Mouse (Mus musculus) cerebellum, adult 9-11 months (tissue): ENCODE results near the gene Mindy2.

Experiments used
- DNase-seq: peaks from one replicate; pipeline ENCODE4 v3.0.0; 2022

The Mindy2 gene

DNA sequence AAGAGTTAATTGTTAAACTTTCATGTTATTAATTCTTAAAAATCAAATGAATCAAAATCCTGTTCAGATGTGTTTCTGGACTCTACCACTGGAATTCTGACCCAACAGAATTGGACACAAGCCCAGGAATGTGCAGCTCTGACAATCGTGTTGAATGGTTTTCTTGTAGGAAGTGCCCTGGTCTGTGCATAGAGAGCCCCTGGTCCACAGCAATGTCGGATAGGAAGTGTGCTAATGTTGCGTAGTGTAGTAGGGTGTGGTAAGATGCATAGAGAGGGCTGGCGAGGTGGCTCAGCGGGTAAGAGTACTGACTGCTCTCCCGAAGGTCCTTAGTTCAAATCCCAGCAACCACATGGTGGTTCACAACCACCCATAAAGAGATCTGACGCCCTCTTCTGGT lies 9.8 kb upstream of the Mindy2 start:
- DNase-seq = peak; percentile 52

DNA sequence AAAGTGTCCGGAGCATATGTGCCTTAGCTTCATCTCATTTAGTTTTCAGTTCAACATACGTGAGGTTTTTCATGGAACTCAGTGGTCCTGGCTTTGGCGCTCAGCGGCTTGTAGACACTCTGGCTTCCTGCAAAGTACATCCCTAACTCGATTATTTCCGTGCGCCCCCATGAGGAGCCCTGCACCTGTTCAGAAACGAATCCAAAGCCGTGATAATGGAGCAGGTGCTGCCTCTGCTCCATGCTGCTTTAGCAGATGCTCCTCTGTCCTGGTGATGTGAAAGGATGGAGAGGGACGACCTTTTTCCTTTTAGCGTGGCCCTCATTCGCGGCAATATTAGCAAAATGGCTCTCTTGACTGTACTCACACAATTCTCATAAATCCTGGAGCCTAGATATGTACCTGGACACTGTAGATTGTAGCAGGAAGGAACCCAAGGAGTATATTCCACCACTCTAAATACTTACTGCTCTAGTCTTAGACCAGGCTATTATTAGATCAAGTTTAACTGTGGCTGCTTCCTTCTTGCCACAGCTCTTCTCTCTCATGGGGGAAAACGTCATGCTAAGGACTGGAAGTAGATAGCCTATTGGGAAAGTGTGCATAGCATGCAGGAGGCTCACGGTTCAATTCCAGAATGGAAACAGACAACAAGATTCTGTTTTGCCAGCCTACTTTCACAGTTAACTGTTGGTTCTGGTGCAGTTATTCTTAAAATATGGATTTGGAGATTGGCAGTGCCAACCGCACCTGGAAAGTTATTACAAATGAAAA lies 8.6 kb upstream of the Mindy2 start:
- peak; percentile 97 for DNase-seq

DNA sequence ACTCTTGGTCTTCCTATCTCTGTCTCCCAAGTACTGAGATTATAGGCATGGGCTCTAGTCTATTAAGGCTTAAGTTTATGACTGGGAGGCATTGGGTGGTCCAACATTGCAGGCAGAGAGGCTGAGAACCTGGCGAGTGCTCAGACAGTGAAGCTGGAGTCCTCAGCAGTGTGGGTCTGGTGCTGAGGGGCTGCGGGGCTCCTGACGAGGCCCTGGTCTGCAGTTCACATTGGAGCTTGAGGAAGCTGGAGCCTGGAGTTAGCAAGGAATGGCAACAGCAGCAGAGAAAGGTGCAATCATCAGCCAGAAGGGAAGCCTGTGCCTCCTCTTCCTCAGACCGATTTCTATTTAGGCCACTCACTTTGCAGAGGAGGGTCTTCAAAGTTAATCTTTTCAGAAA lies 7.9 kb upstream of the Mindy2 start:
- DNase-seq = peak; percentile 59

DNA sequence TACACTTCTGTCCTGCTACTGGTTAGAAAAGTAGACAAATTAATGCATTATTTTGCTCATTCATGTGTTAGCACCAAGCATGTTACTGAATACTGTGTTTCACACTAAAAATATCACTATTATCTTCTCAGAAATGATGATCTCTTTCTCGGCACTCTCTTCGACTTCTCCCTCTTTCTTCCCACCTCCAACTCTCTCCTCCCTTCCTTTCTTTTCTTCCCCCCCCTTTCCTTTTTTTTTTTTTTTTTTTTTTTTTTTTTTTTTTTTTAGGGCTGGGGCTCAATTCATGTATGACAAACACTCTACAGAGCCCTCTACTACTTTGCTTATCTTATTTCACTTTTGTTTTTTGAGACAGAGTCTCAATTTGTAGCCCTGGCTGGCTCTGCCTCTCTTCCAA lies 1.3 kb upstream of the Mindy2 start:
- no peak for DNase-seq

DNA sequence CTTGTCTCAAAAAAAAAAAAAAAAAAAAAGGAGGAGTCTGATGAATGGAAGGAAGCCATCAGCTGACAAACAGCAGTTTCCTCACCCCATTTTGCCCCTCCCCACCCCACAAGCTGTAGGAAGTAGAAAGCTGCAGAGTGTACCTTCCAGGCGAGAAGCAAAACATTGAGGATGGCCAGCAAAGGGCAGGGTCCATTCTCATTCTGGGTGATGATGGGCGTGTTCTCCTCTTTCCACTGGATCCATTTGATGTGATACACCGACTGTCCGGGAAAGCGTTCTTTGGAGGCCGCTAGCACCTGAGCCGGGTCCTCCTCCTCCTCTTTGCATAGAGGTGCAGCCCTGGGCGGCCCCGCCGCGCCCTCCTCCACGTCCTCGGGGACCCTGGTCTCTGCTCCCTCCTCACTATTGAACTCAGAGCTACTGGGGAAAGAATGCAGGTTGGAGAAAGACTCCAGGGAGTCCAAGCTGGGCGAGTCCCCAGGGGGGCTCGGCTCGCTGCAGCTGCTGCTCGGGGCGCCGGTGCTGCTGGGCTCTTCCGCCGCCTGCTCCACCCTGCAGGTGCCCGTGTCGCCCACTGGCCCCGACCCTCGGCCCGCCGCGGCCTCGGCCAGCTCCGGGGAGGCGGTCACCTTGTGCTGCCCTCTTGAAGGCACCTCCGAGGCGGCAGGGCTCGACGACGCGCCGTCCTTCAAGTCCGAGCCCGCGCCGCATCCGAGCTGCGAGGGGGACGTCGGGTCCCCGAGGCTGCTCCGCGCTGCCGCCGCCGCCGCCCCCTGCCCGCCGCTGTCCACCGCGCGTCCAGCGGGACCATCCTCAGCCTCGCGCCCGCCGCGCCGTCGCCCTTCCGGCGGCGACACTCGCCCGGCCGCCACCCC lies 605 bp downstream of the Mindy2 start, which contains the start of gene Gm10642:
Gene Gm10642, plus strand, starts transcription at position 122 of the 878 bp plus-strand sequence.
- DNase-seq = peak; percentile 82

DNA sequence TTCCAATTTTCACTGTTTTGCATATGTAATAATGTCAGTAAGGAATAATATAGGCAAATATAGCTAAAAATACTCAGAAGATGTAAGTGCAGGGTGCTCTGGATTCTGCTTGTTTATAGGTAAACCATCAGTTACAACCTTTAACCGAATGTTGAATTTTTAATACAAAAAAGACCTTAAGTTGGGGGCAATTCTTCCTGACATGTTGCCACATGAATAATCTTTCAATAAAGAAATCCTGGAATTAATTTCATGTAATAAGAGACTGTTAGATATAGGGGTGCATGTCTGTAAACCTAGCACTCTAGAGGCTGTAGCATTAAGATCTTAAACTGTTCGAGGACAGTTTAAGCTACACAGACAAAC lies 1.2 kb downstream of the Mindy2 start:
- no peak for DNase-seq

DNA sequence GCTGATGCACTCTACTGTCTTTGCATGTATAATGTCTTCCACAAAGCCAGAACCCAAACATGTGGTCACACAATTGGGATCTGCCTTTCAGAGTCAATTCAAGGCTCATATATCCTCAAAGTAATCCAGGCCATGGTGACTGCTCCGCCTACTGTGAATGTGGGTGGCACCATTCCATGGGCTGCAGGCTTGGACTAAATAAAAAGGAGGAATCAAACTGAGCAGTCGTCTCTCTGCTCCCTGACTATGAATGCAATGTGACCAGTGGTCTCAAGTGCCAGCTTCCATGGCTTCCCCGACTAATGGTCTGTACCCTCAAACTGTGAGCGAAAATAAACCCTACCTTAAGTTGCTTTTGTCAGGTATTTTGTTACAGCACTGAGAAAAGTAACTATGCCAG lies 2.5 kb downstream of the Mindy2 start:
- DNase-seq = peak; percentile 61

DNA sequence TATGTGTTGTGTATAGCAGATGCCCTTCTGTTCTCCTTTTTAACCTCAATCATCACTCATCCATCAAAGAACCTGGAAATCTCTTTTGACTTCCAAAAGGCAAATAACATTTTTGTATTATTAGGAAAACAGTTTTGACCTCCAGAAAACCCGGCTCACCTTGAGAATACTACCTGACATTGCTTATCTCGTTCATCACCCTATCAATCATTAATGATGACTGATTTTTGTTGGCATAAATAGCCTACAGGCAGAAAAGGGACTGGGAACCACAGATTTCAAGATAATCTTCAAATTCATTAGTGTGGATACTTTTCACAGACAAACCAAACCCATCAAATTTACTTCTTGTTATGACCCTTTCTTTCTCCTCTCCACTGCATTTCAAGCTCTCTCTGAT lies 3.1 kb downstream of the Mindy2 start:
- no peak for DNase-seq

DNA sequence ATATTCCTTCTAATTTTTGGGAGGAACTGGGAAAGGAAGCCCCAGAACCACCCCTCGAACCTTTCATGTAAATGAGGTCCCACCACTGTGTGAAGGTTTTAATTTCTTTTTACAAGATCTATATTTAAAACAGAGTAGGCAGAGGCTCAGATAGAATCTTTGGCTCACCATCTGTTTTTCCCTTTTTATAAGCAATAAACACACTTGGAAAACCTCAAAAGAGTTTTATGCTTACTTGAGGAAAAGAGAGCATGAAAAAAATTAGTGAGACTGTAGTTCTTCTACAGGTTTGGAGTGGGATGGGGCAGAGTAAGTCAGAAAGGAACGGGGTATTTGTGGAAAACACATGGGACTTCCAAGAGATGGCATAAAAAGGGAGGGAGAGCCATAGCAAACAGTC lies 4.8 kb downstream of the Mindy2 start:
- DNase-seq = no peak

DNA sequence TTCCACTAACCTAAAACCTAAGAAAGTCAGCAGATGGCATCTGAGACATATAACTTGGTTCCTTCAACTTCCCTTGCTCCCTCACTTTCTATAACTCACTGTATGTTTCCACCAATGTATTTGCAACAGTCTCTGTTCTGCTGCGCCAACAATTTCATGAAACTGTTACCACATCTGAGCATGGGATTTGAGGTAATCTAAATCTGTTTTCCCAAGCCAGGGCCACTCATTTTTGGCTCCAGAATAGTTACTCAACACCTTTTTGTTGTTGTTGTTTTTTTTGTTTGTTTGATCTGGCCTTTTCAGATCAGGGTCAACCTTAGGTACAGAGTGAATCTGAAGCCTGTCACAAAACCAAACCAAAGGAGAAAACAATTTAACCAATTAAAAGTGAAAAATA lies 6.0 kb downstream of the Mindy2 start:
- no peak for DNase-seq

DNA sequence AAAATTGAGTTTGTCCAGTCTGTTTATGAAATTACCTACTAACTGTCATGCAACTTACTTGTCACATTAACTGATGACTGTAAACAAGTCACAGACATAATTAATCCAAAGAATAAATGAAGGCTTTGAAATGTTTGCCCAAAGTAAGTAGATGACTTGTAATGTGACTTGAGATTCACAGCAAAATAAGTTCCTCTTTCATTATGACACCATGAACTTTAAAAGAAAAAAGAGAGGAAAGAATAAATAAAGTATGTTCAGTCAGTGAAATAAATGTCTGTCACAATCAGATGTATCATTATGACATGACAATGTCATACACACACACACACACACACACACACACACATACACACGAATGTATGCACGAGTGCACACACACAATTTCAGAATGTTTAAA lies 6.7 kb downstream of the Mindy2 start:
- DNase-seq = no peak

DNA sequence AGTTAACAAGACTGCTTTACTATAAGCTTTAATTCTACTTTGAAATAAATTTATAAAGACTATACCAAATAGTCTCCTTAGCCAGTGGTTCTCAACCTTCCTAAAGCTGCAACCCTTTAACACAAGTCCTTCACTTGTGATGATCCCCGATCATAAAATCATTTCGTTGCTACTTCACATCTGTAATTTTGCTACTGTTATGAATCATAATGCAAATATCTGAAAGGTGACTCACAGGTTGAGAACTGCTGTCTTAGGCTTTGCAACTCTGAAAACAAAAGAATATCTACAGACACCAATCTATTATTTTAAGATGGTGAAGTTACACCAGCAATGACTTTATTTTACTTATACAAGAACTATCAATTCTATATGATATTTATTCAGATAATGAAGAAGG lies 20.2 kb downstream of the Mindy2 start:
- DNase-seq = no peak

DNA sequence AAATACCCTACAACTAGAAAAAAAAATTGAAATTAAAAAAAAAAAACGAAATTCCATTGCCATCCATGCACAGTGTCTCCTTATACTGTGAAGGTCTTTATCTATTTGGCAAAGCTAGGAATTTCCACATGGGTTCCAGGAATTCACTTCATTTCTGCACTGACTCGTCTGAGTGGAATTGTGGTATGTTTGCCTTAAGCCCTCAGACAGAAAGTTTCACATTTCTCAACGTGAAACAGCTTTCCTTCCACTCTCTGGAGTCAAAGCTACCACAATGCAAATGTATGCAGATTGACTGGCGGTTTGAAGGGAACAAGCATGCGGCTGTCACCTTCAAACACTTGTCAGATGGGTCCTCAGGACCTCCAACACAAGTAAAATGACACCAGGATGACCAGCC lies 25.3 kb downstream of the Mindy2 start:
- DNase-seq = no peak

DNA sequence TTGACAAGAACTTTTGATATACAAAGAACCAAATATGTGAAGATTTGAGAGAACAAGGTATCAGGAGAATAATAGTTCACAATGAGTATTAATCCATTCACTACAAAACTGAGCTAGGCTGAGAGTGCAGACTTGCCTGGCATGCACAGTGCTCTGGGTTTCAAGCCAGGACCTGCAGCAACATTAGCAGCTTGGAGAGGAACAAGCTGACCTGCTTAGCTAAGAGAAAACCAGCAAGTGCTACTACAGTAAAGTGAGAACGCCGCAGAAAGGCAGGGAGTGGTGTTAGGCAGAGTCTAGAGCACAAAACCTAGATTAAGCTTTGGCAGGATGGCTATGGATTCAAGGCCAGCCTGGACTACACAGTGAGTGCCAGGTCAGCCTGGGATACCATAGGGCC lies 27.3 kb downstream of the Mindy2 start:
- DNase-seq = peak; percentile 80

DNA sequence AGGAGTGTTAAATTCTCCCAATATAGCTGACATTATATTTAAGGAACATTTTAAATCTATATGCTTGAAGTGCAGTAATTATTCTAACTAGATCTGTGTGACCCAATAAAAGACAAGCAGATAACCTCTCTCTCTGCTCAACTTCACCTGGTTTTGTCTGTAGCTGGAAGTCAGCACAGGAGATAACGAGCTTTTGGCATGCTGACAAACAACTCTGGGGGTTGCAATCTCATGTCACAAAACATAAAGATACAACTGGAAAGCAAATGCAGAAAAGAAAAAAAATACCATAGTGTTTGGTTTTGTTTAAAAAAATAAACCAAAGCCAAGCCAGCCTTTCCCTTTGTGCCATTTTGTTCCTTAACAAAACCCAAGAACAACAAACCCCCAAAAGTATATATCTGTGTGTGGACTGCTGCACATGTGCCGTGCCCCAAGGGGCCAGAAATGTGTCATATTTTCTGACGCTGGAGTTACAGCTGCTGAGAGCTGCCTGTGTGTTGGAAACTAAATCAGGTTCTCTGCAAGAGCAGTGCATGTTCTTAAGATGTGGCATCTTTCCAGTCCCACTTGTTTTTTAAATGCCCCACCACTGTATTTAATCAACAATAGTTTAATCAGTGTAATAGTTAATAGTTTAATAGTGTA lies 45.8 kb downstream of the Mindy2 start:
- no peak for DNase-seq

DNA sequence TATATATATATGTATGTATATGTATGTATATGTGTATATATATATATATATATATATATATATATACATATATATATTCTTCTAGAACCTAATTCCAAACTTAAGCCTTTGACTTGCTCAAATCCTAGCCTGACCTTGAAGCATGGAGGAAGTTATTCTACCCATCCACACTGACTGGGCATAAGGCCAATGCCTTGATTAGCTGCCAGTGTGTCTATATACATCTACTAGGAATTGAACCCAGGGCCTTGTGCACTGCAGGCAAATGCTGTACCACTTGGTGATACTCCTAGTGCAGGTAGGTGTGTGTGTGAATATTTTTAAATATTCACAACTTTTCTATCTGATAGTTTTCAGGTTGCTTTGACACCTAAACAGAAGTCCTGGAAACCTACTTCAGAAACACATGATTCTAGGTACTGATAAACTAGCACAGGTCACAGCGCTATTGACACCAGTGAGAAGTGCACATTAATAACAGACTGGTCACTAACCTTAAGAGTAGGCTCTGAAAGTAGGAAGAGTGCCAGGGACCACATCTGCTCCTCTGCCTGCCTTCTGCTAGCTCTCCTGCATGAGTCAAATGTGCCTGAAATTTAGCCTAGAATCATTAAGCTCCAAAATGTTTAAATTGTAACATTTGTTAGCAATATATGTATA lies 54.7 kb downstream of the Mindy2 start:
- peak; percentile 36 for DNase-seq

DNA sequence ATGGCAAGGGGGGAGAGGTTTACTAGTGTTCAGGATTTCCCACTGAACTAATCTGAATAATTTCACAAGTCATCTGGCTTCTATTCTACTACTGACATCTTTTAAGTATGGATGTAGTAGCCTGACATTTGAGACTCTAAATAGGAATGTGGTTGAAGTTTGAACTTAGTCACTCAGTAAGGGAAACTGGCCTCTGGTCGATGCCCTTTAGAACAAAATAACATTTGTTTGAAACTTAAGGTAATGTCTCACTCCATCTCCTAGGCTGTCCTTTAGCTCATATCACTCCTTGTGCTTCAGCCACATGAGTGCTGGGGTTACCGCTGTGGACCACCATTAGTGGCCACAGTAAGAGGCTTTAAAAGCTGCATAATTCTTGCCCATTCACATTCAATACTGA lies 58.7 kb downstream of the Mindy2 start:
- no peak for DNase-seq

DNA sequence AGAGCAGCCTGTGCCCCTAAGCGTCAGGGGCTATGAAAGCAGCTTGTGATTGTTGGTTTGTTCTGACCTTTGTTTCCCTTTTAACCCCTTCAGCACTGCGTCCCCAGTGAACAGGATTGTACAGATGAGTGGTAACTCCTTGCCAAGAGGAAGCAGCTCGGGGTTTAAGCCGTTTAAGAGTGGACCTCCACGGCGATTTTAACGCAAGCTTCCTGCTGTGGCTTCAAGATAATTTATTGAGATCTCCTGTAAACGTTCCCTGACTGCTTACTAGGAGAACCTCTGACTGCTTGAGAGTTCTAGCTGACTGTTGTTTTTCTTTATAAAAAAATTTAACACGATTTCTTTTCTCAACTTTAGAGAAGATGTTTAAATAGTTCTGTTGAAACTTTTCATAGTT lies 65.5 kb downstream of the Mindy2 start:
- DNase-seq = no peak

DNA sequence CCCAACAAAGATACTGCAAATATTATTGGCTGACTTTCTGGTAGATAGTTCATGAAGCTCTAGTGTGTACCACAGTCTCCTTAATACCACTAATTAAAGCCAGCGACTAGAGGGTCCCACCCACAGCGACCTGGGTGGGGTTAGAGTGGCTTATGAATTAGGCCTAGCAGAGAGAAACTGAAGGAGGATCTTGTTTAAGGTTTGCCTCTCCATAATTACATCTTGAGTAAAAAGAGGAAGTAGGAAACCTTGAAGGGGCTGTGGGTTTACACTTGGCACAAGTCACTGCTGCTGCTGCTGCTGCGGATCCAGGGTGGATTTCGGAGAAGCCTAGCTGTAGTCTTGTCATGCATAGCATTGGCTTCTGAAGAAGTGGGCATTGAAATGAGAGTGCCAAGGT lies 66.2 kb downstream of the Mindy2 start:
- DNase-seq = no peak

DNA sequence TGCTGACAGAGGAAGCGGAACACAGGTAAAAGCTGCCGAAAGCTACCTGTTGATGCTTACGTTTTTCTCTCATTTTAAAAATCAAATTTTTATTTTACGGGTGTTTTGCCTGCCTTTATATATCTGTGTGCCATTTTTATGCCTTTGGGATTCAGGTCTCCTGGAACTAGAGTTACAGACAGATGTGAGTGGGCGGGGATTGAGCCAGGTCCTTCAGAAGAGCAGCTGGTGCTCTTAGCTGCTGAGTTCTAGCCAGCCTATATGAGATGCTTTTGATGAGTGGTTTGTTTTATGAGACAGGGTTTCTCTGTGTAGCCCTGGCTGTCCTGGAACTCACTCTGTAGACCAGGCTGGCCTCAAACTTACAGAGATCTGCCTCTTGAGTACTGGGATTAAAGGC lies 69.8 kb downstream of the Mindy2 start:
- no peak for DNase-seq

DNA sequence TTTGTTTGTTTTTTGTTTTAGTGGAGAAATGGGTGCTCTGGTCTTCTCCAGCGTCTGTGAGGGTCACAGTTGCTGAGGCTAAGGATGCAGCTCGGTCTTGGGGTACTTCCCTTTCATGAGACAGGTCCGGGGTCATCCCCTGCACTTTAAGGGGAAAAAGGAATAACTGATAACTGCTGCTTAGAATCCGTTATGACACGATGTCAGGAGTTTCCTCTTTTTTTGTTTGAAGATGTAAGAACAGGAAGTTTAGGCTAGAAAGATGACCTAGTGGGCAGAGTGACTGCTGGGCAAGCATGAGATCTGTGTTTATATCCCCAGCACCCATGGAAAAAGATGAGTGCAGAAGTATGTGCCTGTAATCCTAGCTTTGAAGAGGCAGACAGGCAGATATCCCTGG lies 71.8 kb downstream of the Mindy2 start:
- no peak for DNase-seq

DNA sequence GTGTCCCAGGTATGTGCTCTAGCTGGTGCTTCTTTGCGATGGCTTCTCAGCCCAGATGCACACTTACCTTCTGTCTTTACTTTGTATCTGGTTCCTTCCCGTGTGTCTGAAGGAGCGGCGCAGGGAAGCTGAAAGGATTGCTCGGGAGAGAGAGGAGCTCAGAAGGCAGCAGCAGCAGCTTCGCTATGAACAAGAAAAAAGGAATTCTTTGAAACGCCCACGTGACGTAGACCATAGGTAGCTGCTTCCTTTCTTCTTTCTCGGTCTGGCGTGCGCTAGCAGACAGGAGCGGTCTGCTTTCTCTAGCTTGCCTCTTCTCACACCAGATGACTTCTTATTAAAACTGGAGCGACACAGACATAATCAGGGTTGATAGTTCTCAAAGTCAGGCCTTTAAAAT lies 72.3 kb downstream of the Mindy2 start:
- DNase-seq = no peak

DNA sequence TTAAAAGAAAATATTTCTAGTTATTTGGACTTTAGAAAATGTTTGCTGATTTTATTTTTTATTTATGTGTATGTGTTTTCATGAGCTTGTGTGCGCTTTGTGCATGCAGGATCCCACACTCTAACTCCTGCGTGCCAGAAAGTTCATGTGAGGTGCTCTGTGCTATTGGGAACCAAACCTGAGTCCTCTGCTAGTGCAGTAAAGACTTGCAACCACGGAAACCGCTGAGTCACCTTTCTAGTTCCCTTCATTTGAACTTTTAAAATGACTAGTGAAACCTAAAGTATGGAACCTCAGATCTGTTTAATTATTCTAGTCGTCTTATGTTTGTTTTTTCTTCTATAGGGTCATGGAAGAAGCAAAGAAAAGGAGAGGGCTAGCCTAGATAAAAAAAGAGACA lies 76.0 kb downstream of the Mindy2 start:
- DNase-seq = no peak
